Mouse (Mus musculus) cerebellum, adult 8-10 months (tissue): ENCODE measurements around the gene Rnf185.

Source experiments
- DNase-seq: peaks from one replicate; pipeline ENCODE4 v3.0.0; 2022

Gene Rnf185

DNA sequence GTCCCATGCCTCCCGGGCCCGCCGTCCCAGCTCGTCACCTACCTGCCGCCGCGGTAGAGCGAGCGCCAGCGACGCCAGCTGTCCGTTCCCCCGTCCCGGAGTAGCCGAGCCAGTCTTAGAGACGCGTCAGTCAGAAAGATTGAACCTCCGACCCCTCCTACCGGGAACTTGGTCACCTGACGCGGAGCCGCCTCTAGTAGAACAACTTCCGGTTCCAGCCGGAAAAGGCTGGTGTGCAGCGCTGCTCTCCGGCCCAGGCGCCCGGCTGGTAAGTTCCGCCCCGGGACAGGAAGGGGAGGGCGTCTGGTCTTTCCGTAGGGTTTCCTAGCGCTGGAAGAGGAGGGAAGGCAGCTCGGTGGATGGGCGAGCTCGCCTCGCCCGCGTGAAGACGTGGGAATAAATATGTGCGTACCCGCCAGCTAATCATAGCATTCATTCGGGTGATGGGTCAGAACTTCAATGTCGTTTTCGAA lies at the start of gene Rnf185:
Rnf185 (minus strand) TSS at position 197 of the 473 bp plus-strand sequence.
- peak; percentile 87 for DNase-seq

GRCm38 (mm10) chr11:3497296-3497695 lies 45.1 kb upstream of the Rnf185 start:
- no peak for DNase-seq

- peak; percentile 30 for DNase-seq
Measured at GRCm38 (mm10) chr11:3496756-3497155, 44.6 kb upstream of the Rnf185 start.

- DNase-seq = no peak
Measured at GRCm38 (mm10) chr11:3495496-3495895, 43.3 kb upstream of the Rnf185 start.

DNA sequence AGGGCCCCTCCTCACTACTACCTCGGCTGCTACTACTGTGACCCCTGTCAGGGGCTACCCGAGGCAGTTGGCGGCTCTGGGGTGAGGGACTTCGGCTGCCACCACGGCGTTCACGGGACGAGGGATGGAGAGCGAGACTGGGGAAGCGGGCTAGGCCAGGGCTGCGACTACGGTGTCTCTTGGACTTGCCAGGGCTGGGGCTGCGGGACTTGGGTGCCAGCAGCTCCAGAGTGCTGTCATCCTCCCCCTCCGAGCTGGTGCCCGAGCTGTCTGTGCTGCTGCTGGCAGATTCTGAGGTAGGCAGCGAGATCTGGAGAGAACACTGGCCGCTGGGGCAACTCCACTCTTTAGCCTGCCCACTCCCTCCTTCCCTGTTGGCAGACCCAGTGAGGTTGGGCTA lies 42.7 kb upstream of the Rnf185 start:
- no peak for DNase-seq

DNA sequence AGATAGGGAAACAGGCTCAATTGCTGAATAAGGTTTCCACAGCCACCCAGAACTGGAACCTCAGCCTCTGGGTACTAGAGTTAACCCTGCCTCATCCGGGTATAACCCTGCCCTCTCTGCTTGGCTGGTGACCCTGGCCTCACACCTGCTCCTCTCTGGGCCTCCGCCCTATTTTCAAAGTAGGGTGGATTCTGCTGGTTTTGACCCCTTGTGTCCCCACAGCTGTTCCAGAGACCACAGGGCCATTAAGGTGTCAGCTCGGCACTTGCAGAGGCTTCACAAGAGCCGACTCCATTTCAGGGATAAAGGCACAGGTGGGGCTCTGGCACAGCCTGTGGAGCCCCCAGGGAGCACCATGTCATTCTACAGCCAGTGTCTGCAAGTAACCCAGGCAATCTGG lies 40.6 kb upstream of the Rnf185 start:
- no peak for DNase-seq

- DNase-seq = no peak
Measured at GRCm38 (mm10) chr11:3489036-3489435, 36.9 kb upstream of the Rnf185 start.

DNA sequence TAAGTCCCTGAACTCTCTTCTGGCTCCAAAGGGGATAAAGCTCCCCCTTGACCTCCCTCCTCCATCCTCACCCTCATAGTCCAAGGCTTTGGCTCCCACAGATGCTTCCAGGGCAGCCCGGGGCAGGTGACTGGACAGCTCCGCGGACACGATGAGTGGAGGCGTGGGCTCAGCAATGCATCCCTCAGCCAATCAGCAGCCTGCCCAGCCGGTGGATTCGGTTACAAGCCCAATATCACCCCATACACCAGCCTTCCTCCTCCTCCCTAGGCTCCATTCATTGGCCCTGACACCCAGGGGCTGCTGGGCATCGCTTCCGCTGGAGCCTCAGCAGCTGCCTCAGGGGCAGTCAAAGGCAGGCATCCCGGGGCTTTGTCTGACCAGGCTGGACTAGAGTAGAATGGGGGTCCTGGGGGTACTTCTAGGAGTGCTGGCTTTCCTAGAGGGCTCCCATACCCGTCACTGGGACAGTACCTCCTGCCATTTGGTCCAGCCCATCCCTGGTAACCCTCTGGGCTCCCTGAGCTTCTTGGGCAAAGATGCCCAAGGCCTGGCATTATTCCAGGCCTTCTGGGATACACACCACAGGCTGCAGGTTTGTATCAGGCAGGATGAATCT lies 35.9 kb upstream of the Rnf185 start, which contains the start of gene Pla2g3:
Pla2g3 (plus strand) TSS at position 333 of the 619 bp plus-strand sequence.
- DNase-seq = no peak

- no peak for DNase-seq
Measured at GRCm38 (mm10) chr11:3486349-3486748, 34.2 kb upstream of the Rnf185 start.

- DNase-seq = no peak
Measured at GRCm38 (mm10) chr11:3483980-3484642, 31.9 kb upstream of the Rnf185 start.

GRCm38 (mm10) chr11:3475489-3475888 lies 23.3 kb upstream of the Rnf185 start:
- no peak for DNase-seq

- DNase-seq = no peak
Measured at GRCm38 (mm10) chr11:3474480-3475115, 22.4 kb upstream of the Rnf185 start.

- peak; percentile 93 for DNase-seq
Measured at GRCm38 (mm10) chr11:3472484-3472883, 20.3 kb upstream of the Rnf185 start.

- DNase-seq = no peak
Measured at GRCm38 (mm10) chr11:3471448-3471850, 19.3 kb upstream of the Rnf185 start.

DNA sequence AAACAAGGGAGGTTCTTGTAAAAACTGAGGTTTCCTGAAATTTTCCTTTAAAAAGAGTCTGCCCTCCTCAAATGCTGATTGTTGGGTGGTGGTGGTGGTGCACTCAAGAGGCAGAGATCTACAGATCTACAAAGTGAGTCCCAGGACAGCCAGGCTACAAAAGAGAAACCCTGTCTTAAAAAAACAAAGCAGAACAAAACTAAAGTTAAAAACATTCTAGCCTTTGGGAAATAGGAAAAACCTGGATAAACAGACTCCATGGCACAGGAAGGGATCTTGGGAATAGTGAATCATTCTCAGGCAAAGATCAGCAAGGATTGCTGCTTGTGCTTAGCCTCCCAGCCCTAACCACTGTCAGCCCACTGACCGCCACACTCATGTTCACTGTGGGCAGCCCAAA lies 10.7 kb upstream of the Rnf185 start:
- DNase-seq = no peak

- DNase-seq = no peak
Measured at GRCm38 (mm10) chr11:3459105-3459468, 6.9 kb upstream of the Rnf185 start.

- DNase-seq = no peak
Measured at GRCm38 (mm10) chr11:3458428-3459104, 6.4 kb upstream of the Rnf185 start.

GRCm38 (mm10) chr11:3456354-3456753 lies 4.2 kb upstream of the Rnf185 start:
- DNase-seq = peak; percentile 63

DNA sequence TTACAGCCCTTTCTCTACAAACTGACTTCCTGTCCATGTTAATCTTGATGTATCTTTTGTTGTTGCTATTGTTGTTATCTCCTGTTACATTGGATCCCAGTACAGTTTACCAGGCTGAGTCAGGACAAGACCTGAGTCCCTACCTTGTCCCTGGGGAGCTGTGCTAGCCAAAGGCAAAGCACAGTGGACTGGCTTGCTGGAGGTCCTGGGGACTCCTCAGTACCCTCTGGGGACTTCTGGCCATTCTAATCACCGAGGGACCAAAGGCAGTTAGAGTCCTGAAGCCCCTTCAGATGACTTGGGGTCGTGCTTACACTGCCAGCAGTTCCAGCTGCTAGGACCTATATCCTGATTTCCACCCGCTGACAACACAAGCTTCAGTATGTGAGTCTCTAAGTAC lies 2.3 kb upstream of the Rnf185 start:
- DNase-seq = no peak

DNA sequence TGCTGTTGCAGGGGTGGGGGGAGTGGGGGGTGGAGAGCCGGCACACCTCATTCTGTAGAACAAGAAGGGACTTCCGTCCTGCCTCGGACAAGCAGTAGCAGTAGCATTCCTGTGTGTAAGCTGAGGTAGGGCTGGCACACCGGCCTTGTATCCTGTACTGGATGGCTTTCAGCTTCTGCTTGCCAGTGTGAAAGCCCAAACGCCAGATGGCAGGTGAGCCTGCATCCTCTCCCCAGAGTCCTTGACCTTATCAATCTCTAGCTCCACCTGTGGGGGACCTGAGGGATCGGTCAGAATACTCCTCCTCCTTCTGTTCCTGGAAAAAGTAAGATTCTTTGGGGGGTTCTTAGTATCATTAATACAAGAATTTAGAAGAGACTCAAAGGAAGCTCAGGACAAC lies 1.3 kb upstream of the Rnf185 start:
- peak; percentile 66 for DNase-seq

DNA sequence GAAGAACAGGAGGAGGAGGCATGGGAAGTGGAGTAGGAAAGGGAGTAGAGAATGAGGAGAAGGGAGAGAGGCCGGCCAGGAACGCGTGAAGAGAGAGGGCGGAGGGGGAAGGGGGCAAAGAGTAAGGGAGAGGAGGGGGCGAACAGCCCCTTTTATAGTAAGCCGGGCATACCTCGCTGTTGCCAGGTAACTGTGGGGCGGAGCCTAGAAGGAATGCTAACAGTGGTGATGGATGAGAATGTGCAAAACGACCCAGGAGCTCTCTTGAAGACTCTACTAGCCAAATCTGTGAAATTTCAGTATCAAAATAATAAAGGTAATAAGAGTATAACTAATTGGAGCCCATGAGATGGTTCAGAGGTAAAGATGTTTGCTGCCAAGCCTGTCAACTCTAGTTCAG lies 606 bp upstream of the Rnf185 start:
- DNase-seq = peak; percentile 28

- DNase-seq = no peak
Measured at GRCm38 (mm10) chr11:3451701-3452163, 431 bp downstream of the Rnf185 start.

GRCm38 (mm10) chr11:3444875-3445274 lies 7.3 kb downstream of the Rnf185 start:
- DNase-seq = no peak
